Mouse (Mus musculus) adrenal gland, postnatal 25 days (tissue): ENCODE results near the gene Olfr1512. TPM values are rescaled to one million over a fixed set of nuclear protein-coding genes. Genes with fewer than 3 reads are reported as not detected.
"Not testable (repeated sequence)": the region's sequence is repeated elsewhere in the genome, so short reads cannot be mapped to it uniquely, and the experiment has no call there.

Experiments
- DNase-seq: peaks from one replicate; pipeline ENCODE4 v3.0.0; 2021; ENCODE audit warnings: mixed read lengths
- long read RNA-seq: library from polyadenylated mRNA; stranded (forward); transcript quantifications from one replicate; pipeline ENCODE4 v2.0.0, GENCODE M21; 2021
- total RNA-seq: library from RNA; stranded (reverse); gene quantifications from 2 replicates; pipeline ENCODE4 v1.2.3, GENCODE M21; 2021

Gene Olfr1512
- total RNA-seq = not detected in 2 replicates
- long read RNA-seq = 0 reads

DNA sequence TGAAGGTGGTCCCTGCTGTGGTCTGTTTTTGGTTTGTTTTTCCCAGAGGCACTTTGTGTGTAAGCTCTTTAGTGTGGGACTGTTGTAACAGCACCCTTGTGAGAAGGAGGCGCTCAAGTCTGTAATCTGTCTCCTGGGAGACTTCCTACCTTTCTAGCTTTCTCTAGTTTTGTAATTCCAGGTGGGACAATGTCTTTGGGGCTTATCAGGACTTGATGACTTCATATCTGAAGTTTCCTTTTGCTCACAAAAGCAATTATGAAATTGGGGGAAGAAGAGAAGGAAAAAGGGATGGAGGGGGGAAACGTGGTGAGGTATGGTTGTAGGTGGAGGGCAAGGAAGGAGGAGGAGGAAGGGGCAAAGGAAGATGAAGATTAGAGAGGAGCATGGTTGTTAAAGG, at the start of gene Olfr1512:
Gene Olfr1512 (minus strand): TSS at position 101 of the 400 bp plus-strand sequence.
- no peak for DNase-seq

DNA sequence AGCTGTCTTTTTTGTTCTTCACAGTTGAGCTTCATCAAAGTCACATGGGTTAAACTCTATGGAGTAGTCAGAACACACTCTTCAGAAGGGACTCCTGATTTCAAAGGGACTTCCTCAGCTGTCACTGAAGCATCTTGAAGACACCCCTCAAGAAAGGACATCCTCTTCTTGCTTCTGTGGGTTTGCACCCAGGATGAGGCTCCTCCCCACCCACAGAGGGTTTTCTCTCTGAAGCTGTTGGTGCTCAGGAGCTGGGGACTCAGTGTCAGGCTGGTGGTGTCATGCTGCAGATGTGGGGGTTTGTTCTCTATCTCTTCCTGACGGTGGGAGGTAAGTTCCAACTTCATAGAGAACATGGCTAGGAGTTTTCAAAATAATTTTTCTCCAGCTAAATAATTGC, 48.7 kb upstream of the Olfr1512 start:
- no peak for DNase-seq

DNA sequence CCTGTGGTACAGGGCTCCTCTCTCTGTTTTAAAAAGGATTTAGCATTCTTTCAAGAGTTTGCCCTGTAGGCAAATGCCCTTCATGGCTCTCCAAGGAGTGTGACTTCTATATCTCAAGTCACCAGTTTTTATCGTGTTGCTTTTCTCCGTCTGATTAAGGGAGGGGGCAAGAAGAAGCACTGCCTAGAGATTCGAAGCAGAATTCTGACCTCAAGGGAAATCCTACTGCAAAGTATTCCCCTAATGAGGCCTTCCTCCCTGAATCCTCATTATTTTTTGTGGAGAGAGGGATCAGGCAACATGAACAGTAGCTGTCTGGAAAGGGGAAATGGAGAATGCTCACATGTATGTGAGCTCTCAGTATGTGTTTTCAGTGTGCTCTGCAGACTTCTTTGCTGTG, 35.3 kb upstream of the Olfr1512 start, which contains the start of gene Olfr1510:
Gene Olfr1510 (minus strand): TSS at position 101 of the 400 bp plus-strand sequence.
- DNase-seq = no peak

DNA sequence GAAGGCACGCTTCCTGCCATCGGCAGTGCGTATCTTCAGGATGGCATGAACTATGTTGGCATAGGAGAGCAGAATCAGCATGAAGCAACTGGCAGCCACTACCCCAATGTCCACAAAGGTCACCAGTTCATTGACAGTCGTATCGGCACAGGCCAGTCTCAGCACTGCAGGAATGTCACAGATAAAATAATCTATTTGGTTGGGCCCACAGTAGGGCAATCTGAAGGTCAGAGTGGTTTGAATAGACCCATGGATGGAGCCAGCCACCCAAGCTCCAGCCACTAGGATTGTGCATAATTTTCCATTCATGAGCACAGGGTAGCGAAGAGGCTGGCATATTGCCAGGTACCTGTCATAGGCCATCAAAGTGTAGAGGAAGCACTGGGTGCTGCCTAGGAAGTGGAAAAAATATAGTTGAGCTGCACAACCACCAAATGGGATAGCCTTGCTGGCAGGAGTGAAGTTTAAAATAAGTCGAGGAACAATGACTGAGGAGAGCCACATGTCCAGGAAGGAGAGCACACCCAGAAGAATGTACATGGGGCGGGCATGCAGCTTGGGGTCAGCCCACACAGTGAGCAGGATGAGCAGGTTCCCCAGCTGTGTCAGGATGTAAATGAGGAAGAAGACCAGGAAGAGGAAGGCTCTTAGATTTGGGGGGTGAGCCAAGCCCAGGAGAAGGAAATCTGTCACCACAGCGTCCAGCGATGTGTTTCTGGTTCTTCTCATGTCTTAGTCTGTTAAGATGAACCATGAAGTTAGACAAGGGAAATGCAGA, 31.4 kb upstream of the Olfr1512 start:
- DNase-seq = not testable (repeated sequence)

DNA sequence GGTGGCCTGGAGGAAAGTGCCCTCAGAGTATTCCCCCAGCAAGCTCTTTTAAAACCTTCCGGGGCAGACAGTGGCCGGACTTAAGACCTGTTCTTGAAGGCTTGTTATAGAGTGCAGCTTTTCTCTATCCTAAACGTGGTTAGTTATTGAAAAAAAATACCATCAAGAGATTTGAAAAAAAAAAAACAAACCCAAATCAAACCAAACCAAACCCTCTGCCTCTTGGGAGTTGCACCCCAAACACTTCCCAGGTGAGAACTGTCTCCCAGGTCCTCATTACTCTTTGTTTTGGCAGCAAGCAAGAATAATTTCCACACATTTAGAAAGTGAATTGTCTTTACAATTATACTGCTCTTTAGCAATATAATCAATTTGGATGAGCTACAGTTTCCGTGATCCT, 18.3 kb upstream of the Olfr1512 start, which contains the start of gene Olfr1511:
Gene Olfr1511 (minus strand): TSS at position 101 of the 400 bp plus-strand sequence.
- no peak for DNase-seq

DNA sequence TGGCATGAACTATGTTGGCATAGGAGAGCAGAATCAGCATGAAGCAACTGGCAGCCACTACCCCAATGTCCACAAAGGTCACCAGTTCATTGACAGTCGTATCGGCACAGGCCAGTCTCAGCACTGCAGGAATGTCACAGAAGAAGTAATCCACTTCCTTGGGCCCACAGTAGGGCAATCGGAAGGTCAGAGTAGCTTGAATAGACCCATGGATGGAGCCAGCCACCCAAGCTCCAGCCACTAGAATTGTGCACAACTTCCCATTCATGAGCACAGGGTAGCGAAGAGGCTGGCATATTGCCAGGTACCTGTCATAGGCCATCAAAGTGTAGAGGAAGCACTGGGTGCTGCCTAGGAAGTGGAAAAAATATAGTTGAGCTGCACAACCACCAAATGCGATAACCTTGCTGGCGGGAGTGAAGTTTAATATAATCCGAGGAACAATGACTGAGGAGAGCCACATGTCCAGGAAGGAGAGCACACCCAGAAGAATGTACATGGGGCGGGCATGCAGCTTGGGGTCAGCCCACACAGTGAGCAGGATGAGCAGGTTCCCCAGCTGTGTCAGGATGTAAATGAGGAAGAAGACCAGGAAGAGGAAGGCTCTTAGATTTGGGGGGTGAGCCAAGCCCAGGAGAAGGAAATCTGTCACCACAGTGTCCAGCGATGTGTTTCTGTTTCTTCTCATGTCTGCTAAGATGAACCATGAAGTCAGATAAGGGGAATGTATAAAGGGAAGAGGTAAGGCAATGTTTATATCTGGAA, 11.3 kb upstream of the Olfr1512 start:
- not testable (repeated sequence) for DNase-seq

DNA sequence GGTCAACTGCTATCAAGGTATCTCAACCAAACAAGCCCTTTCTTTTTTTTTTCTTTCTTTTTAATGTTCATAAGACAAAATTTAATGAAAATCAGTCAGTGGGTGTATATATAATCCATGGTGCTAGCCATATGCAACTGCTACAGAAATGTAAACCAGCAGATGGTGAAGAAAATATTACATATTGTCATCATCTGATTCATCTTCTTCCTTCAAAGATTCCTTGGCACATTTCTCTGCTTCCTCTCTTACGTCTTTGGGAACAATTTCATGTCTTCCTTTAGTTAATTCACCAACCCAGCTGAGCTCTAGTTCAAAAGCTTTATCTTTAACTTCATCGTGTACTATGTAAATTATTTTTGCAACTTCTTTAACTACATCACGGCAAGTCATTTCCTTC, 10.2 kb downstream of the Olfr1512 start:
- no peak for DNase-seq

DNA sequence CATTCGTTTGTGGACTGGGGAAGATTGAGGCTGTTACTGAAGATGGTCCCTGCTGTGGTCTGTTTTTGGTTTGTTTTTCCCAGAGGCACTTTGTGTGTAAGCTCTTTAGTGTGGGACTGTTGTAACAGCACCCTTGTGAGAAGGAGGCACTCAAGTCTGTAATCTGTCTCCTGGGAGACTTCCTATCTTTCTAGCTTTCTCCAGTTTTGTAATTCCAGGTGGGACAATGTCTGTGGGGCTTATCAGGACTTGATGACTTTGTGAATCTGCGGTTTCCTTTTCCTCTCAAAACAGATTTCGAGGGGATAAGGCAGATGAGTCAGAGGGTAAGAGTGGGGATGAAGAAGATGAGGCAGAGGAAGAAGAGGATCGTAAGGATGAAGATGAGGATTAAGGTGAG, 22.7 kb downstream of the Olfr1512 start, which contains the start of gene Olfr1513:
Gene Olfr1513 (minus strand): TSS at position 101 of the 400 bp plus-strand sequence.
- no peak for DNase-seq

DNA sequence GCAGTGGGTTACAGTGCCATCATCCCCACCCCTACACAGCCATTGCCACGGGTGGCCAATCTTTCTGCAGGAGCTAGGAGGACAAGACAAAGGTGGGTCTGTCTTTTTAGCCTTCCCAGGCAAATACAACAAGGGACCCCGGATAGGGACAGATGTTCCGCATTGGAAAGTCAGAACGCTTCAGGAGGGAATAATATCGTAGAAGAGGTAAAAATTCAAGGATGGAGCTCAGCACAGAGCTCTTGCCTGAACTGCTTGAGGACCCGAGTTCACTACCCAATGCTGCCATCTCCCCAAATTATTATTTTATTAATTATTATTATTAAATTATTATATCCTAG, 39.5 kb downstream of the Olfr1512 start:
- no peak for DNase-seq

DNA sequence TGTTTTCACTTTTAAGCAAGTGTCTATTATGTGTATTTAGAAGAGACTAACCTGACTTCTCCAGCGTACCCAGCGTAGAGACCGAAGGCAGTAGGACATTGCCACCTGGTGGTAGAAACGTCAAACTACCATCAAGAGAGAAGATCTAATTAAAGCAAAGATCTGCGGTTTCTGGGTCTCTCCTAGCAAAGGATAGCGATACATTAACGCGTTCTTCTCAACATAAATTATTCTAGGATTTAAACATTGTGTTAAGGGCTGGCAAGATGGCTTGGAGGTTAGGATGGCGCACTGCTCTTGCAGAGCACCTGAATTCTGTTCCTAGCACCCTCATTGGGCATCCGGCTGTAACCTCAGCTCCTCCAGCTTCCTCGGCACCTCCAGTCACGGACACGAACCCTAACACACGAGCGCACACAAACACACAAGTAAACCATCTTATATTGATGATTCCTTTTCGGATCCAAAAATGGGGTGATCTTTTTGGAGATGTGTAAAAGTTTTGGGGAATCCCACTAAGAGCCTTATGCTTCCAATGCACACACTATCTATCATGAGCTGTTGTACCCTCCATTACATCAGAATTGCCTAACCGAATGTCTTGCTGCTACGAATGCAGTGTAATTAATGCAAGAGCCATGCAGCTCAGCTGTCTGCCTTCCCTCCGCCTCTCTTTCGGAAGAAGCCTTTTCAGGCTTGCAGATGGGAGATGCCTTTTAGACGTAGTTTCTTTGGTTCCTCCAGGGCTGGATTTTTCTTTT, 40.0 kb downstream of the Olfr1512 start:
- DNase-seq = no peak

DNA sequence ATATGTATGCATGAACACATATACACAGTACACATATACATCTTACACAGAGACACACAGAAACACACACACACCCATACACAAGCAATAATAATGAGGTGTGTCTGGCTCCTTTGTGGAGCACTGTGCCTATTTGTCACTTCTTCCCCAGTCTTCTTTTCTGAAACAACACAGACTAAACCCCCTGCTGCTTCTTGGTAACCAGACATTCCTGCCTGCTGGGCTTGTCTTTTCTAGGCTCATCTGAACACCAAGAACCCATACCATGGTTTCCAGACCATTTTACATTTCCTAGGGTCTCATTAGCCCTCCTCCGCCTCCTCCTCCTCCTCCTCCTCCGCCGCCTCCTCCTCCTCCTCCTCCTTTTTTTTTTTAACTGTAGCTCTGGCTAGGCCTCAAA, 46.8 kb downstream of the Olfr1512 start:
- no peak for DNase-seq

DNA sequence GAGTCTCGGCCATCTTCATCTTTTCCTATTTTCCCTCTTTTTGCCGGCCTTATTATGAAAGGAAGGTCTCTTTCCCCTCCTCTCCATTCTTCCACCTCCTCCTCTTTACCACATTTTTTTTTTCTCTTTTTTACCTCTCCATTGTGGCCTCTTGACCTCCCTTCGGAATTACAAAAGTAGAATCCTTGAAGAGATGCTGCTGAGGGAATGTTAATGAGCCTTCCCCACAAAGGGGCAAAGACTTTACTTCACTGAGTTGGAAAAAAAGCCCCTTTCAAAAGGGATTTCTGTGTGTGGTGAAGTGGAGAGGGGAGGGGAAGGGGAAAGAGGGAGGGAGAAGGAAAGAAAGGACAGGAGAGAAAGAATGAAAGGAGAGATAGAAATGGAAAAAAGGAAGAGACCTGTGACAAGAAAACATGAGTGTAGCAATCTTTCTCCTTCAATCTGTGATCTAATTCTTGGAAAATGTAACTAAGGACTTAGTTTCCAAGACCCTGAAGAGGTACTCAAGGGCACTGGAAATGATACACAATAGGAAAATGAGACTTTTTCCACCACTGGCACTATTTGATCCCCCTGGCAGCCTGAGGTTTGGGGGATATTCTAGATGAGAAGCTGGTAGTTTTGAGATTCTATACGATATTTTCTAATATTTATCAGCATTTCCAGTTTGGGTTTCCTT, 47.8 kb downstream of the Olfr1512 start:
- DNase-seq = no peak

DNA sequence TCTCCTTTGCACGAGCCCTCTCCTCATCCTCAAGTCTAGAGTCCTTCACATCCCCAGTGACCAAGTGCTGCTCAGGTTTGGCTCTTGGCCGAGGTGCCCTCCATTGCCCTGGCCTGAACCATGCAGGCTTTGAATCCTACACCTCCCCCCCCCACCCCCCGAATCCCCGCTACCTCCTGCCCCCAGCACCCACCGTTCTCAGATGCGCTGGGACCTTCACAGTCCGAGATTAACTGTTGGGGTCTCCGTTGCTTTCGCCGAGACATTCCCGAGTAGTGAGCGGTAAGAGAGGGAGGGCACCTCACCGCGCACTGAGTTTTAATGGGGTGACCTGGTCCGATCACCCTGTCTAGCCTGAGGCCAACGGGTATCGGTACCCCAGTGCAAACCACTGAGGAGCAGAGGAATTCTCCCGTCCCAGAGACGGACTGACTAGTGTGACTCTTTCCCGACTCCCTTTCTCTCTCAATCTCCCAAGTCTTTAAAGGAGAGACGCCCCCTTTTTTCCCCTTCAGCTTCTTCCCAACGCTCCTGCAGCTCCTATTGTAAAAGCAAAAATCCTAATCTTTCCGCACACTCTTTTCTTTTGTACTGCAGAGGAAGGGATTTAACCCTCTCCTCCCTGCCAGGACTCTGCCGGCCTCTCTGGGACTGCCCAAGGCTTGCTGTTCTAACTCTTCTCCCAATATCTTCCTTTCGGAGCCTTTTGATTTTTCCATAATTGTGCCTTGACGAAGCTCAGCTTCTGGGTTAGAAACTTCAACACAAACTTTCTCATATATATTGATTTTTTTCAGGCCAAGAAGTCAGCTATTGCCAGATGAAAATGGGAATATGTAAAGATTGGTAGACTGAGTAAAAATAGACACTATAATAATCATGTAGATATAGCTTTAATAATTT, 50.8 kb downstream of the Olfr1512 start, which contains the start of gene Sall2:
Gene Sall2 (minus strand): TSS at position 853 of the 903 bp plus-strand sequence.
- no peak for DNase-seq

DNA sequence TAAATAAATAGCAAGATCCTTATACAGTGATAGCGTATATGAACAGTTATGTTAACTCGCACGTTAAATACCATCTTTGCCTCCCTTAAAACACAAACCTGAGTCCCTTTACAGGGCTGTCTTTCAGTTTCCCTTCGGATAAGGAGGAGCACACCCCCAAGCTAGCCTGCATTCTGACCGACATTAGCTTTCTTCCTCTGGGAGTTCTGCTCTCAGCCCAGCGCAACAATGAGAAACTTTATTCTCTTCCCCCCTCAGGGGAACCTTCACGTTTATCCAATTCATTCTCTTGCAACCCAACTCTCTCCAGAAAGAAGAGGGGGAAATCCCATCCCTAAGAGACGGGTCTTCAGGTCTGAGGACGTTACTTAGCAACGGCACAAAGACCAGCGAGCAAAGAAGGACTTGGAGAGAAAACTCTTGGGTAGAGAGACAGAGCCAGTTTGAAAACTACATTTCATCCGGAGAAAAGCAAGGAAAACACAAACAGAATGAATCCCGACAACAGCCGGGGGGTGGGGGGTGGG, 51.5 kb downstream of the Olfr1512 start:
- no peak for DNase-seq

DNA sequence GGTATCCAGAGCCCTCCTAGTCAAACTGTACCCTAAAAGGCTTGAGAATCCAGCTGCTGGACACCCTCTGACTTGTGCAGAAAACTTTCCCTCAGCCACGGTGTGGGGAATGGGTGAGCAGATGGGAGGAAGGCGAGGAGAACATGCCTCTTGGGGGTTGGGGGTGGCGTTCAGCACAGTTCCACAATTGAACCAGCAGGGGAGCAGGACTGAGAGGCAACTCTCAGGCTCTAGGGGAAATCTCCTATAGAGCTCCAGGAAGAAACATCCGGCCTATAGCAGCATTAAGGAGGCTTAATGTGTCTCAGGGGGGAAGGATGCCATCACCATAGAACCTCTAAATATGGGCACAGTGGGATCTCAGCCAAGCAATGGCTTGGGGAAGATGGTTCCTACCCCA, 53.1 kb downstream of the Olfr1512 start:
- no peak for DNase-seq

Other genes with a start within 250 kb of the Olfr1512 start
- gene Supt16, start 181.8 kb downstream of the Olfr1512 start, total RNA-seq = 60.0 and 61.3 TPM in 2 replicates
- 104 and 109 TPM in 2 replicates for gene Chd8, start 121.4 kb downstream of the Olfr1512 start, total RNA-seq
- 39.7 and 51.3 TPM in 2 replicates for gene Tox4, start 100.0 kb downstream of the Olfr1512 start, total RNA-seq
- gene Rab2b, start 99.6 kb downstream of the Olfr1512 start, total RNA-seq = 35.7 and 37.8 TPM in 2 replicates
- gene Mettl3, start 74.0 kb downstream of the Olfr1512 start, total RNA-seq = 54.4 and 64.8 TPM in 2 replicates
- gene Sall2, start 50.4 kb downstream of the Olfr1512 start, total RNA-seq = 8.7 and 9.5 TPM in 2 replicates
- gene Olfr1513, start 22.8 kb downstream of the Olfr1512 start, total RNA-seq = not detected in 2 replicates
- not detected in 2 replicates for gene Olfr1511, start 18.2 kb upstream of the Olfr1512 start, total RNA-seq
- gene Olfr1510, start 35.2 kb upstream of the Olfr1512 start, total RNA-seq = not detected in 2 replicates
- not detected in 2 replicates for gene Olfr1509, start 63.8 kb upstream of the Olfr1512 start, total RNA-seq
- not detected in 2 replicates for gene Olfr1508, start 88.3 kb upstream of the Olfr1512 start, total RNA-seq
- not detected in 2 replicates for gene Olfr1507, start 116.6 kb upstream of the Olfr1512 start, total RNA-seq